Mouse (Mus musculus) CH12.LX (cell line): ENCODE data around the gene Eml3. TPM values are rescaled to one million over a fixed set of nuclear protein-coding genes. Genes with fewer than 3 reads are reported as not detected.
"Not testable (repeated sequence)": the region's sequence is repeated elsewhere in the genome, so short reads cannot be mapped to it uniquely, and the experiment has no call there.

Experiments
- DNase-seq: peaks from one replicate; pipeline ENCODE4 v3.0.0-alpha.2; 2013; ENCODE audit errors: extremely low read depth
- H3K27ac ChIP-seq: 2 replicates; pipeline ENCODE4 v1.5.1; 2012; ENCODE audit warnings: low read depth, mild to moderate bottlenecking, control low read depth, moderate library complexity; ENCODE audit not compliant: insufficient read depth
- H3K27me3 ChIP-seq: replicated peaks from 2 replicates; pipeline ENCODE3; 2012; ENCODE audit warnings: inconsistent platforms
- H3K36me3 ChIP-seq, 2 experiments: replicated peaks in 1 of 2; 2 replicates each; pipeline versions ENCODE3 to v1.6.1; 2012; ENCODE audit warnings: inconsistent platforms in 1 of 2, low read length in 1 of 2, mild to moderate bottlenecking in 1 of 2, mixed read lengths in 1 of 2, moderate library complexity in 1 of 2; ENCODE audit not compliant: control insufficient read depth in 1 of 2, insufficient read depth in 1 of 2
- H3K4me1 ChIP-seq, 2 experiments: 2 replicates each; pipeline ENCODE4 v1.6.1; 2012; ENCODE audit warnings: inconsistent platforms in 1 of 2, moderate library complexity in 1 of 2; ENCODE audit not compliant: insufficient read depth in 2 of 2, control insufficient read depth in 1 of 2
- H3K4me2 ChIP-seq: 2 replicates; pipeline ENCODE4 v1.6.1; 2012; ENCODE audit warnings: low read depth, mild to moderate bottlenecking, control low read depth; ENCODE audit not compliant: poor library complexity, insufficient read depth, severe bottlenecking
- H3K4me3 ChIP-seq, 3 experiments: fragments of 150-350 bp in 1 of 3; sonication (generic) in 1 of 3; replicated peaks in 1 of 3; 2 replicates each; pipeline versions ENCODE3 to v1.5.1; 2011 to 2012; ENCODE audit warnings: low read depth in 2 of 3, low read length in 2 of 3, mild to moderate bottlenecking in 2 of 3, moderate library complexity in 2 of 3, control low read depth in 1 of 3, improper control_type of control experiment in 1 of 3, inconsistent platforms in 1 of 3, mixed read lengths in 1 of 3; ENCODE audit not compliant: poor library complexity in 1 of 3
- H3K79me2 ChIP-seq: replicated peaks from 2 replicates; pipeline ENCODE4 v1.6.1; 2012; ENCODE audit warnings: mild to moderate bottlenecking, moderate library complexity; ENCODE audit not compliant: control insufficient read depth, poor library complexity, insufficient read depth, severe bottlenecking; ENCODE audit errors: extremely low read depth
- H3K9ac ChIP-seq: 2 replicates; pipeline ENCODE4 v1.6.1; 2012; ENCODE audit warnings: low read depth, mild to moderate bottlenecking, control low read depth, moderate library complexity; ENCODE audit not compliant: insufficient read depth
- H3K9me3 ChIP-seq: replicated peaks from 2 replicates; pipeline ENCODE3; 2012; ENCODE audit warnings: low read length, inconsistent platforms, mixed read lengths
- CHD1 ChIP-seq: IDR thresholded peaks from 2 replicates; pipeline ENCODE4 v1.6.1; 2012; ENCODE audit warnings: low read depth, low read length, improper control_type of control experiment, inconsistent platforms
- CHD2 ChIP-seq: IDR thresholded peaks from 2 replicates; pipeline ENCODE4 v1.6.1; 2011; ENCODE audit warnings: low read length, improper control_type of control experiment
- E2F4 ChIP-seq: IDR thresholded peaks from 2 replicates; pipeline ENCODE4 v1.6.1; 2011; ENCODE audit warnings: low read depth, low read length, improper control_type of control experiment; ENCODE audit not compliant: insufficient replicate concordance
- ELF1 ChIP-seq: IDR thresholded peaks from 2 replicates; pipeline ENCODE4 v1.6.1; 2014; ENCODE audit warnings: low read depth, mild to moderate bottlenecking, inconsistent platforms, low read length, improper control_type of control experiment
- EP300 ChIP-seq: IDR thresholded peaks from 2 replicates; pipeline ENCODE4 v1.6.1; 2011; ENCODE audit warnings: low read length, improper control_type of control experiment
- ETS1 ChIP-seq: conservative IDR thresholded peaks from 2 replicates; pipeline ENCODE4 v1.6.1; 2012; ENCODE audit warnings: low read depth, mild to moderate bottlenecking, inconsistent platforms, low read length, improper control_type of control experiment, moderate library complexity
- HCFC1 ChIP-seq: IDR thresholded peaks from 2 replicates; pipeline ENCODE4 v1.6.1; 2012; ENCODE audit warnings: low read depth, mild to moderate bottlenecking, inconsistent platforms, low read length, improper control_type of control experiment
- IRF4 ChIP-seq: IDR thresholded peaks from 2 replicates; pipeline ENCODE4 v1.6.1; 2014; ENCODE audit warnings: low read depth, mild to moderate bottlenecking, inconsistent platforms, low read length, improper control_type of control experiment
- KAT2A ChIP-seq: IDR thresholded peaks from 2 replicates; pipeline ENCODE4 v1.6.1; 2012; ENCODE audit warnings: low read length, improper control_type of control experiment, inconsistent platforms; ENCODE audit not compliant: insufficient replicate concordance
- MAFK ChIP-seq: IDR thresholded peaks from 2 replicates; pipeline ENCODE4 v1.6.1; 2011; ENCODE audit warnings: low read length, improper control_type of control experiment; ENCODE audit not compliant: insufficient replicate concordance
- MAX ChIP-seq: IDR thresholded peaks from 2 replicates; pipeline ENCODE4 v1.6.1; 2011; ENCODE audit warnings: low read length, improper control_type of control experiment
- MAZ ChIP-seq: IDR thresholded peaks from 2 replicates; pipeline ENCODE4 v1.6.1; 2012; ENCODE audit warnings: low read depth, mild to moderate bottlenecking, inconsistent platforms, low read length, improper control_type of control experiment, moderate library complexity
- MEF2A ChIP-seq: IDR thresholded peaks from 2 replicates; pipeline ENCODE4 v1.6.1; 2014; ENCODE audit warnings: low read depth, mild to moderate bottlenecking, inconsistent platforms, low read length, improper control_type of control experiment, borderline replicate concordance
- MXI1 ChIP-seq: IDR thresholded peaks from 2 replicates; pipeline ENCODE4 v1.6.1; 2011; ENCODE audit warnings: mild to moderate bottlenecking, low read depth, low read length, improper control_type of control experiment
- MYC ChIP-seq: IDR thresholded peaks from 2 replicates; pipeline ENCODE4 v1.6.1; 2011; ENCODE audit warnings: low read depth, mild to moderate bottlenecking, improper control_type of control experiment, low read length
- NELFE ChIP-seq: IDR thresholded peaks from 2 replicates; pipeline ENCODE4 v1.6.1; 2011; ENCODE audit warnings: low read depth, low read length, improper control_type of control experiment
- NRF1 ChIP-seq: IDR thresholded peaks from 2 replicates; pipeline ENCODE4 v1.6.1; 2014; ENCODE audit warnings: low read depth, mild to moderate bottlenecking, inconsistent platforms, low read length, improper control_type of control experiment, moderate library complexity
- POLR2A ChIP-seq: IDR thresholded peaks from 2 replicates; pipeline ENCODE4 v1.6.1; 2011; ENCODE audit warnings: low read depth, mild to moderate bottlenecking, improper control_type of control experiment, low read length
- POLR2AphosphoS2 ChIP-seq: IDR thresholded peaks from 2 replicates; pipeline ENCODE4 v1.6.1; 2011; ENCODE audit warnings: low read depth, low read length, improper control_type of control experiment
- RAD21 ChIP-seq: IDR thresholded peaks from 2 replicates; pipeline ENCODE4 v1.6.1; 2011; ENCODE audit warnings: low read depth, mild to moderate bottlenecking, low read length, improper control_type of control experiment, moderate library complexity
- SIN3A ChIP-seq: IDR thresholded peaks from 2 replicates; pipeline ENCODE4 v1.6.1; 2012; ENCODE audit warnings: low read length, improper control_type of control experiment, inconsistent platforms
- SMC3 ChIP-seq: IDR thresholded peaks from 2 replicates; pipeline ENCODE4 v1.6.1; 2011; ENCODE audit warnings: low read depth, low read length, improper control_type of control experiment
- TBP ChIP-seq: conservative IDR thresholded peaks from 2 replicates; pipeline ENCODE4 v1.6.1; 2011; ENCODE audit warnings: low read depth, low read length, improper control_type of control experiment
- TCF12 ChIP-seq: IDR thresholded peaks from 2 replicates; pipeline ENCODE4 v1.6.1; 2014; ENCODE audit warnings: low read depth, mild to moderate bottlenecking, inconsistent platforms, low read length, improper control_type of control experiment
- USF1 ChIP-seq: IDR thresholded peaks from 2 replicates; pipeline ENCODE4 v1.6.1; 2014; ENCODE audit warnings: low read depth, mild to moderate bottlenecking, inconsistent platforms, low read length, improper control_type of control experiment
- USF2 ChIP-seq: conservative IDR thresholded peaks from 2 replicates; pipeline ENCODE4 v1.6.1; 2011; ENCODE audit warnings: low read depth, low read length, improper control_type of control experiment
- ZC3H11A ChIP-seq: IDR thresholded peaks from 2 replicates; pipeline ENCODE4 v1.6.1; 2012; ENCODE audit warnings: low read depth, mild to moderate bottlenecking, inconsistent platforms, low read length, improper control_type of control experiment
- ZKSCAN1 ChIP-seq: IDR thresholded peaks from 2 replicates; pipeline ENCODE4 v1.6.1; 2012; ENCODE audit warnings: low read depth, inconsistent platforms, low read length, improper control_type of control experiment, borderline replicate concordance
- ZMIZ1 ChIP-seq: IDR thresholded peaks from 2 replicates; pipeline ENCODE4 v1.6.1; 2012; ENCODE audit warnings: low read depth, mild to moderate bottlenecking, inconsistent platforms, low read length, improper control_type of control experiment
- dilution Hi-C: fragments of 300-500 bp; cut with MboI; formaldehyde crosslinking; loops from 2 replicates; pipeline ENCODE4 v1.14.3; 2020; ENCODE audit warnings: low sequenced_read_pairs; ENCODE audit not compliant: extremely low pct_unique_long_range_greater_than_20kb, extremely low pct_ligation_motif_present
- in situ Hi-C: fragments of 300-500 bp; cut with MboI; formaldehyde crosslinking; loops from 3 replicates; pipeline ENCODE4 v1.14.3; 2019; ENCODE audit warnings: low sequenced_read_pairs, low pct_ligation_motif_present, low pct_unique_long_range_greater_than_20kb, mixed read lengths
- polyA plus RNA-seq: library from polyadenylated mRNA; unstranded; fragments of >175 nt; gene quantifications from 2 replicates; pipeline ENCODE4 v1.2.1, GENCODE M21; 2012; ENCODE audit warnings: low read depth; ENCODE audit not compliant: insufficient read length
- total RNA-seq, 2 experiments: library from RNA; depleted of rRNA; stranded (reverse); fragments of 300-350 nt in 1 of 2; fragments of >200 nt in 1 of 2; gene quantifications; 2 replicates each; pipeline ENCODE4 v1.2.3; 2012 to 2014

Gene Eml3
- total and polyA plus RNA-seq, 3 experiments, result 18.7 to 37.3 (median 33.3) TPM

DNA sequence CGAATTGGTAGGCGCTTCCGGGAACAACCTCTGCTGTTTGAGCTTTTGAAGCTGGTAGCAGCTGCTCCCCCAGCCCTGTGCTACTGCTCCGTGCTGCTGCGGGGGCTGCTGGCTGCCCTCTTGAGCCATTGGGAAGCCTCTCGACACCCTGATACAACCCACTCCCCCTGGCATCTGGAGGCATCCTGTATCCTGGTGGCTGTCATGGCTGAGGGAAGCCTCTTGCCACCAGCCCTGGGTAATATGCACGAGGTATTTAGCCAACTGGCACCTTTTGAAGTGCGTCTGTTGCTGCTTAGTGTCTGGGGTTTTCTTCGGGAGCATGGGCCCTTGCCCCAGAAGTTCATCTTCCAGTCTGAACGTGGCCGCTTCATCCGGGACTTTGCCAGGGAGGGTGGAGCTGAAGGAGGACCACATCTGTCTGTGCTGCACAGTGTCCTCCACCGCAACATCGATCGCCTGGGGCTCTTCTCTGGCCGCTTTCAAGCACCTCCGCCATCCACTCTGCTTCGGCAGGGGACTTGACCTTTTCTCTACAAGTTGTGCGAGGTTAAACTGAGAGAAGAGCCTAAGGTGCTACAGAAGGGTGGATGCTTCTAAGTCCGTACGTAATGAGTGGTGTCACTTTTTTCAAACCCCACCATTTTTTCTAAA, 32.0 kb upstream of the Eml3 start:
- Histone ChIP-seq H3K4me2 (peak overlapping the region; percentile 90), H3K9ac (peak overlapping the region; percentile 71), H3K79me2 (peaks cover 73% of the 10 kb centered on the region), H3K4me1 (peaks cover 27 to 68% of the 10 kb centered on the region in 2 experiments), H3K4me3 (peak overlapping the region; percentile 44 to 82 (median 55)), H3K27ac (peak overlapping the region; percentile 90), H3K36me3 (peaks cover 22 to 38% of the 10 kb centered on the region in 2 experiments)
- dilution Hi-C loops, H3K9me3 ChIP-seq, H3K27me3 ChIP-seq: not testable (repeated sequence)
- TF ChIP-seq CHD2 (peak; percentile 10; the same call in 1 of the 2 replicates), ELF1 (0 out of 2 replicates have a peak, but pooled peaks have one; percentile 33), CHD1 (peak; percentile 75), NELFE (peak; percentile 3; the same call in 1 of the 2 replicates)
- DNase-seq, result peak; percentile 35
- in situ Hi-C loops, result loop anchor here (5.0 kb wide), 1 partner anchor 40 kb away; no protein-coding TSS in a partner anchor

- peak within 1 kb of the TSS; percentile 96 for H3K4me2 ChIP-seq
- peak; percentile 96 for DNase-seq
- H3K4me3 ChIP-seq, result peak within 1 kb of the TSS; percentile 82 to 99 (median 99)
- peak within 1 kb of the TSS; percentile 85 for H3K9ac ChIP-seq
- peaks cover 77% of the 10 kb centered on the region for H3K79me2 ChIP-seq
- no peaks in the 10 kb centered on the region for H3K9me3 ChIP-seq
- TF ChIP-seq CHD1, result peak; percentile 72; the same call in 1 of the 2 replicates
- TF ChIP-seq ELF1, result peak; percentile 73; the same call in 1 of the 2 replicates
- peak; percentile 72 for TF ChIP-seq SIN3A
- TF ChIP-seq MEF2A, result peak; percentile 14; the same call in 1 of the 2 replicates
- peak; percentile 60 for TF ChIP-seq CHD2
- TF ChIP-seq ETS1, result 0 out of 2 replicates have a peak, but pooled peaks have one; percentile 22
- TF ChIP-seq MAX, result peak; percentile 63
- TF ChIP-seq ZMIZ1, result peak; percentile 85; the same call in 1 of the 2 replicates
- peak; percentile 62 for TF ChIP-seq NRF1
- TF ChIP-seq ZKSCAN1, result no peak
- no peak for TF ChIP-seq MAFK
- peak; percentile 70 for TF ChIP-seq MXI1
- no peak; the same call in 1 of the 2 replicates for TF ChIP-seq MYC
- 0 out of 2 replicates have a peak, but pooled peaks have one; percentile 40 for TF ChIP-seq MAZ
- TF ChIP-seq EP300, result no peak
- peak; percentile 96 for TF ChIP-seq POLR2AphosphoS2
- no peak for TF ChIP-seq SMC3
- TF ChIP-seq USF2, result no peak
- peak; percentile 88 for TF ChIP-seq POLR2A
- TF ChIP-seq E2F4, result peak; percentile 74; the same call in 1 of the 2 replicates
- peak; percentile 93 for TF ChIP-seq TCF12
- peak; percentile 43 for TF ChIP-seq IRF4
- peak; percentile 84 for TF ChIP-seq HCFC1
- TF ChIP-seq ZC3H11A, result no peak
- TF ChIP-seq NELFE, result peak; percentile 77
- TF ChIP-seq TBP, result peak; percentile 44; the same call in 1 of the 2 replicates
- peak; percentile 76; the same call in 1 of the 2 replicates for TF ChIP-seq KAT2A
- TF ChIP-seq RAD21, result no peak
- no peak for TF ChIP-seq USF1
- H3K4me1 ChIP-seq, result peaks cover 28 to 68% of the 10 kb centered on the region in 2 experiments
- peaks cover 26 to 43% of the 10 kb centered on the region in 2 experiments for H3K36me3 ChIP-seq
- in situ Hi-C loops (loop anchor here (5.0 kb wide), 1 partner anchor 39 kb away; no protein-coding TSS in a partner anchor), dilution Hi-C loops (no loop called here)
- peak within 1 kb of the TSS; percentile 90 for H3K27ac ChIP-seq
- no peaks in the 10 kb centered on the region for H3K27me3 ChIP-seq
These were observed 31.4 kb upstream of the Eml3 start, which contains the start of gene Ganab for GRCm38 (mm10) chr19:8897865-8898495. Gene Ganab (plus strand): TSS chr19:8898071.
